Mouse (Mus musculus): ENCODE measurements around the gene Slco3a1. TPM values are rescaled to one million over a fixed set of nuclear protein-coding genes. Genes with fewer than 3 reads are reported as not detected.

Gene Slco3a1
- total RNA-seq, 4 experiments from 2014 or later = 120 to 156 (median 130) TPM

DNA sequence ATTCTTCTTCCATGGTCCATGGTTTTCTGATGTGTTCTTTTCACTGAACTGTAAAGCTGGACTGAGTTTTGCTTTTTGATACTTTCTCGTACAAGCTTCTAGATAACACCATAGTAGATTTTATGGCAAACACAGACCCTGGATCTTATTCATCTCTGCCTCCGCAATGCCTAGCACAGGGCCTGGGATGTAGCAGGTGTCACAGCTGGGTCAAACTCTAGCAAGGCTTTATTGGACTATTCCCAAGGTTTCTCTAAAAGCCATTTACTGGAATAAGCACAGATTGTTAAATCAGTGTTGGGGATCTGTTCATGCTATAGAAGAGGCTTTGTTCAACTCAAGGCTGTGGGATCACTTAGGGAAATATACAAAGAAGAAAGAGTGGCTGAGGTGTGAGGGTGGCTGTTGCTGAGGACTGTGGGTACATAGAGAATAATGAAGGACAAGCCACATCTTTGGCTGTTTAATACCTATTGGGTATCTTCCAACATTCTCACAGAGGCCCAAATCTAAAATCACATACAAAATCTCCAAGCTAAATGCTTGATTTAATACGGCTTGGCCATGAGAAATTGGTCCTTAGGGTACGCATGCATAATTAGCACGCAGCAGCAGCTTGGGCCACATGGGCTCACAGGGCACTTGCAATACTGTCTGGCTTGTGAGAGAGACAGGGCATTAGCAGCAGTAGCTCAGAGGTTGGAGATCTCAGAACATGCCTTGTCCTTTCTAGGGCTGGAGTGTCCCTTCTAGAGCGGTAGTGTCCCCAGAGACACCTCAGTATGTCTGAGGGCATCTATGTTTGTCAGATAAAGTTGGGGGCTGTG lies 241.1 kb downstream of the Slco3a1 start:
- no peak for DNase-seq (ENCODE audit: low spot score)

DNA sequence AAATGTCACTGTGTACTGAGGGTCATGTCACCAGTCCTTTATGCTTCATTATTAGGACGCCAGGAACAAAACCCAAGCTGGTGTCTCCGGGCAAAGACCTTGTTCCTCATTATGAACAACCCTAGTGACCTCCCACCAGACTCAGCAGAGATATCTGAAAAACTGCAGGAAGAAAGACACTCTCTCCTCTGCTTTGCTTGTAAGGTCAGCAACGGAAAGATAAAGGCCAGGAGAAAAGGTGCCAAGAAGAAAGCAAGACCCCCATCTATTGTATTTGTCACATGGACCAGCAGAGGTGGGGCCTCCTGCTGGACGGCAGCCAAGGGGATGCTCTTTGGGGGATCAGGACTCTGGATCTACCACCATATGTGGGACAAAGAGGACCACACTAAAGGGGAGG lies 243.0 kb downstream of the Slco3a1 start:
- DNase-seq (ENCODE audit: low spot score) = no peak

DNA sequence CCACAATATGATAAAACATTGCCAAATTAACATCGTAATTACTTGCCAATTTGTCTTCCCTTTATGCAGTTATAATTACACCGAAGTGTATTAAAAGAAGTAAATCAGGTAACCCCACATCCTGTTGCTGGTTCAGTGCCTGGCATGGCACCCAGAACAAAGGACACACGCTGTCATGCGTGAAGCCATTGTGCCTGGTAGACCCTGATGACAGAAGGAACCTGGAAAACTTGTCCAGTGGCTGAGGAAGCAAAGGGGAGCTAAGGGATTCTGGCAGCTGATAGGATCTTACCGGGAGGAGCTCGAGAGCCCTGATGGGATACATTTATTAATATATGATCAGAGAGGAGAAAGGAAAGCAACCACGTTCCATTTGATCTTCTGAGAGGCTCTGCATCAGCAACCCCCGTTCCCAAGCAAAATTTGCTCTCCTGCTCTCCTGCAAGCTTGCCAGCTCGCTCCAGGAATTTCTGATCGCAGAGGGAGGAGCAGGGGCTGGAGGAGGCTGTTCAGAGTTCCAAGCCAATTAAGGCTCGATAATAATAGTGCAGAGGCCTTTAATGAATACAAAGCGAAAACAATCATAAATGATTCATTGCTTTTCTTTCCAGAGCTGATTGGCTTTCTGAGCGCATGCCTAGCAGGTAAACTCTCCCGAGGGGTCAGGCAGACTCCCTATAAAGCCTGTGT lies 250.8 kb downstream of the Slco3a1 start:
- DNase-seq (ENCODE audit: low spot score) = no peak

DNA sequence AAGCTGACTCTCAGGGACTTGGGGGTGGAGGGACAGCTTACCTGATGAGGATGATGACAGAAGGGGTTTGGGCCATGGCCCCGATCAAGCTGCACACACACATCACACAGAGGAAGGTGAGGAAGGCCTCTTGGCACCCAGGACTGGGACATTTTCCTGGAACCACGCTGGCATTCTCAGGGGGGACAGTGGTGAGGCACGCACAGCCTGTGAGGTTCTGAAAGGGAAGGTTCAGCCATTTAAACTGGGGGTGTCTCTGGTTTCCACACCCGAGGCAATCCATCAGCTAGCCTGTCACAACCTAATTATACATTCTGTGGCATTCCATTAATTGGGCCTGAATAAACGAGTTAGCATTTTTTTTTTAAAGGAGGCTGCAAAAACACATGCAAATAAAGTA lies 251.5 kb downstream of the Slco3a1 start:
- no peak for DNase-seq (ENCODE audit: low spot score)

DNA sequence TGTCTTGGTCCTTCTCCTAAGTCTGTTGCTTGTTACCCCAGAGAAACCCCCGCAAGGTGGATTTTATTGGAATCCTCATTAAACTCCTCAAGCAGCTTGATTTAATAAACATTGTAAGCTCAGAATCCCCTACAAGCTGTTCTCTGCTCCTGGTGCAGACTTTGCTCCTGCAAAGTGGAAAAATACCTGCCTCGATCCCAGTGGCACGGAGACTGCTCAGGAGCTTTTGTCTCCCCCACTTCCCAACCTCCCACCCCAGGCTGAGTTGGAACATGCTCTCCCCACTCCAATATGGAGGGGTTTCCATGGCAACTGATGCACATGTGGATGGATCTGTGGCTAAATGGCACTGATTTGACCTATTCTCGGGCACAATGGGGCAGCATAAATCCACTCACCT lies 268.0 kb downstream of the Slco3a1 start:
- no peak for DNase-seq (ENCODE audit: low spot score)

DNA sequence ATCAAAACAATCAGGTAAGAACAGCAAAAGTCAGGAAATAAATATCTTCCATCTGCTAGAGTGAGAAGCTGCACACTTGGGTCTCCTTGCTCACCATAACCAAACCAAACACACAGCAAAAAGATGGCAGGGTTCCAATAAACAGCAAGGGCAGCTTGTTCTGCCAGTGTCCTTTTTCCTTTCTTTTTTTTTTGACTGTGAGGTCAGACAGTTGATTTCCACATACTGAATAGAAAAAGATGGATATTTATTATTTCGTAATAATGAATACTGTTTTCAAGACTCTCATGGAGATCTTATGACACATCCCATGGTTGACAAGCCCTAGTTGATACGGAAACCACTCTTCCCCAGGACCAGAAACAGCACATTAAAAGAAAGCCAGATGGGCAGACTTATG lies 274.2 kb downstream of the Slco3a1 start:
- no peak for DNase-seq (ENCODE audit: low spot score)

DNA sequence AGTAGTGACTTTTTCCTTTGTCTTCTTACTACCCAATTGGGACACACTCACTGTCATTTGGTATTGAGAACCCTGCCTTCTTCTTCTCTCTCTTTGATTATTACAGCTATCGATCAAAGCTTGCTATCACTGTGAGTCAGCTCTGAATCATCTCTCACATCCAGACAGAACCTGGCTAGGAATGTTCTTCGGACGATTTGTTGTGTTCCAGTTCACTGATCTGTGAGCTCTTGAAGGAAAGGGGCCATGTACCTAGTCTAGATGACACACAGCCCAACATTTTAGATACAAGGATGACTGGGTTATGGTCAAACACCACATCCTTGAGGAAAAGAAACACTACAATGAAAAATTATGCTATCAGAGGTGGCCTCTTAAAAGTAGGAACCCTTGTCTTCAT lies 275.2 kb downstream of the Slco3a1 start:
- DNase-seq (ENCODE audit: low spot score) = no peak

DNA sequence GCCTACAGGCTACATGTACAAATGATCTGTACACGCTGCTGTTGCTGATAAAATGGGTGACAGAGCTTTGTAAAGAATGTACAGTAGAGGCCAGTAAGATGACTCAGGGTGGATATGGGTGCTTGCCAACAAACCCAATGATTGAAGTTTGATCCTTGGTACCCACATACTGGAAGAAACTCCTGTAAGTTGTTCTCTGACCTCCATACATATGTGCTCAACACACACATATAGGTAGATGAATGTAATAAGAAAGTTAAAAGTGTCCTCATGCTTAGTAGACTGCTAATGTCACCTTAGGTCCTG lies 284.5 kb downstream of the Slco3a1 start:
- no peak for DNase-seq (ENCODE audit: low spot score)

DNA sequence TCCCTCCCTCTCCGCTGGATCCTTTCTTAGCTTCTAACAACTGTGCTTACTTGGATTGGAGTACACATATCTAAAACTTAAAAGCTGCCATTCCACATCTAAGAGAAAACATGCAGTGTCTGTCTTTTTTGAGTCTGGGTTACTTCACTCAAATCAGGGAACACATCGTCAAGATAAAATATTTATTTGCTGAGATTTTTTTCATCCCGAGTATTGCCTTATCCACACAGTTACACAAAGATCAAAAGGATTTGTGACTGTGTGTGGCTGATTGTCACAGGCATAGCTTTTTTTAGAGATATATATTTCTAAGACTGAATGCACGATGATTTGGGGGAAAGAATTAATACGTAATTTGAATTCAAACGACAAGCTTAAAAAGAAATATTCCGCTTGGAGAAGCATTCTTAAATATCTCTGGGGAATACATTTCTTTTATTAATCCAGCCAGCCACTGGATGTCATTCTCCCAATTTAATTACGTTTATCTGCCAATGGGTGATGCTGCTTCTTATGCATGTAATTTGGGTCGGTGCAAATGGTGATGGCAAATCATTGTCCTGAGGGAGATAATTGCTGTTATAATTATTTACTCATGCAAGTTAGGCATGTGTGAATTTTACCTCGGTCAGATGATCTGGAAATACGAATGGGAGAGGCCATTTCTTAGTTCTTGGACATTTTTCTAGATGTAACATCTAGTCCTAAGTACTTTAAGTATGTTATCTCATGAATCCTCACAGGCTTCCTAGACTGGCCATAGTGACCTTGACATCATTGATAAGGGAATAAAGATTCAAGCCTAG lies 285.1 kb downstream of the Slco3a1 start:
- DNase-seq (ENCODE audit: low spot score) = no peak

DNA sequence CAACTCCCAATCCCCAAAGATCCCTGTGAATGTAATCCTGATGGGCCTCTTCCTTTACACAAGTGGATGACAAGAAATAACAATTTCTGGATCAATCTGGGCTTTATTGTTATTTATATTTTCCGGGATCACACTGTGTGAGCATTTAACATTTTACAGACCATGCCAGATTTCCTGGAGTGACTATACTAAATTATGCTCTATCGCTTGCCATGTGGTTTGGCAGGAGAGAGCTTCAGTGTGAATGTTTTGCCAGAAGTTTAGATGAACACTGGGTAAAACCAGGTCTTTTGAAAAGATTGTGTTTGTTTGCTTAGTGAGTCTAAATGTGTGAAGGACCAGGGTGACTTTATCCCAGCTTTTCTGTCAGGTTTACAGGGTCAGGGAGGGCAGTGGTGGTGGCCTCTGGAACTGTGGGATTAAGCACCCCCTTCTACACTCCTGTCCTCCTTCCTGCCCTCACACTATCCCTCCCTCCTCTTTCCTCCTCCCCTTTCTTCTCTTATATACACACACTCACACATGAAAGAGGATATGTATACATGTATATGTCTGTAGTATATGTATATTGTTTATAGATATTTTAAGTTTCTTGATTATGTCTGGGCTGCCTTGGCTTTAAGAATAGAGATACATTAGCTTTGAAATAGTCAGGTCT lies 287.9 kb downstream of the Slco3a1 start:
- no peak for DNase-seq (ENCODE audit: low spot score)

DNA sequence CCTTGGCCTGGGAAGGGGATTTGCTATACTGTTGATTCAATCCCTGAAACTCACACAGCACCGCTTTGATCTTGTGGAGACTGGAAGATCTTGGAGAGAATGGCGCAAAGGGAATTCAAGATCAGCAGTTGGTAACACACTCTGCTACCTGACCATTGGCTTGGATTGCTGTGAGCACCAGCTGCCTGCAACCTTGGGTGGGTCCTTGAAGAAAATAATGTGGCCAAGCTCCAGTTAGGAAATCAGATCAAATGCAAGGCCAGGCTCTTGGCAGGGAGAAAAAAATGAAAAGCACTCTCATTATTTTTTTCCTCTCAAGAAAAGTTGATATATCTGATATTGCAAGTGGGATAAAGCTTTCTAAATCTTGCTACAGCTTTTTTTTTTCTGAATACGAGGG lies 298.3 kb downstream of the Slco3a1 start:
- DNase-seq (ENCODE audit: low spot score) = no peak

DNA sequence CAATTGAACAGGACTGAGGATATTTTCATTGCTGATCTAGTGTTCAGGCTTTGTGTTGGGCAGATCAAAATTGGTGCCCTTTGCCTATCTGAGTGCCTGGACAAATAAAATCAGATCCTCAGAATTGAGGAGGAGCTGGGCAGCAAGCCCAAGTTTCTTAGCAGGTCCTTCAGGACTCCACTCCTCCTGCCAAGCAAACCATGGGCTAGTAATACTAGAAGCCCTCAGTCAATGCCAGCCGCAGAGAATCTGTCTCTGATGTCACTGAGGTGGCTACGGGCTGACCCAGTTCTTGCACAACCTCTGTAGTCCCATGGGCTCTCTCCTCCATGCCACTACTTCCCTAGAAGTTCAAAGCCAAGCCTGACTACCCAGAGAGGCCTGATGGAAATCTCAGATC lies 302.5 kb downstream of the Slco3a1 start:
- DNase-seq (ENCODE audit: low spot score) = no peak

DNA sequence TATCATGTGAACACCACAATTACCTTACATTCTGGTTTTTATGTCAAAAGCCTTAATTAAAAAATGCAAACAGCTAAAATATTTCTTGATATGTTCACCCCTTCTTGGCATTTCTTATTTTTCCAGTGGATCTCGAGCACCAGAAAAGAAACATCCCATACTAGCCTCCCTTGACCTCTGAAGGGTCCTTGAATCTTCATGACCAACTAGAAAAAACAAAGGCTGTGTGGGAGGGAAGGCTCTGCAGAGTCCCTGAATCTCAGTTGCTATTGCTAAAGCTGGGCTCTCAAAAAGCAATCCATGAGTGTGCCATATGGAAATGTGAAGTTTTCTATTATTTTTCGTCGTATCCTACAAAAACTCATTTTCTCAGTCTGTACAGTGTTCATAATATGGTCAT lies 313.3 kb downstream of the Slco3a1 start:
- DNase-seq (ENCODE audit: low spot score) = no peak

DNA sequence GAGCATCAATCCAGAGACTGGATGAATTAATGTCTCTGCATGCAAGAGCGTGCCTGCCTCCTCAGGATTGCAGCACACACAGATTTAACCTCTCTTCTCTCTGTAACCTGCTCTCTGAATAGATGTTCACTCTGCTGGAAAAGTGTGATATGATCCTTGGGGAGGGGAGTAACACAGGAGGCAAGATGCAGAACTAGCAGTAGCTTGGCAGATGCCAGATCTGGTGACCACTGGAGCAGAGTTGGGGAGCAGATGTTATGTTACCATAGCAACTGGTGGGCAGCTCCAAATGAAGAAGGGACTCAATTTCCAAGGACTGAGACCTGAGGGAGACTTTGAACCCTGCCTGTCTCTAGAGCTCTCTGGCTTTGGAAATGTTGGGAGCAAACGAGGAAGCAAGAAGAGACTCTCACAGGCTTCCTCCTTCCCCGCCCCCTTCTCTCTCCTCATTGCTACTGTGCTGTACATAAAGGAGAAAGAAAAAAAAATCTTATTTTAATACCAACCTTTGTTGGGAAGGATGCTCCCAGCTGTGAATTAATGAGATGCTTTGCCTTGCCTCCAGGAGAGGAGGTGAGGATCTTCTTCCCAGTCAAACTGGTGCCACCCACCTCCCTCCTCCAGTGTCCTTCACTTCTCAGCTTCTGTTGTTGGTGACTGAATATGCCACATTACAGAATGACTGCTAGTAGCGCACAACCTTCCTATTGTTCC lies 314.0 kb downstream of the Slco3a1 start:
- DNase-seq (ENCODE audit: low spot score) = no peak

Small RNA genes within 50 kb of the gene (microRNA-seq; reads per million reads assigned to microRNA genes)
- not detected for gene Gm27459
